Mouse (Mus musculus): Measurements from ENCODE around the gene Banp. TPM values are rescaled to one million over a fixed set of nuclear protein-coding genes. Genes with fewer than 3 reads are reported as not detected.

Gene Banp
- total and polyA plus RNA-seq, 2 experiments from 2014 or later, result 10.6 to 27.9 TPM

GRCm38 (mm10) chr8:121987892-121988291 lies 38.3 kb downstream of the Banp start:
- ATAC-seq (ENCODE audit: insufficient read depth, low read depth), result no peak
- no peak overlapping the region for H3K9ac ChIP-seq (replicated peaks; ENCODE audit: low read depth, low read length)
- no peak overlapping the region for H3K27ac ChIP-seq (ENCODE audit: low read depth)
- TF ChIP-seq CTCF (IDR thresholded peaks at IDR 0.05; ENCODE audit: low read depth) (no peak), EP300 (IDR thresholded peaks at IDR 0.05; ENCODE audit: low read depth) (no peak)
- 90% methylated on average over 5 of the region's 5 CpGs for WGBS
- H3K27me3 ChIP-seq (ENCODE audit: control insufficient read depth, insufficient read depth, low read length), result no peaks in the 10 kb centered on the region
- no peak for DNase-seq (ENCODE audit: low spot score)
- no peaks in the 10 kb centered on the region for H3K4me1 ChIP-seq (ENCODE audit: control insufficient read depth, insufficient read depth)
- no peaks in the 10 kb centered on the region for H3K9me3 ChIP-seq (replicated peaks; ENCODE audit: control insufficient read depth, low read length)
- peaks cover 64% of the 10 kb centered on the region for H3K36me3 ChIP-seq (replicated peaks; ENCODE audit: control insufficient read depth, insufficient read depth, low read length)
- no peak overlapping the region for H3K4me3 ChIP-seq (ENCODE audit: low read depth, low read length)
- H3K4me2 ChIP-seq (ENCODE audit: low read depth, low read length), result no peak overlapping the region

- H3K27me3 ChIP-seq (ENCODE audit: control insufficient read depth, insufficient read depth, low read length), result no peaks in the 10 kb centered on the region
- no peak overlapping the region for H3K27ac ChIP-seq (ENCODE audit: low read depth)
- H3K9ac ChIP-seq (replicated peaks; ENCODE audit: low read depth, low read length), result no peak overlapping the region
- H3K4me1 ChIP-seq (ENCODE audit: control insufficient read depth, insufficient read depth), result no peaks in the 10 kb centered on the region
- TF ChIP-seq CTCF (IDR thresholded peaks at IDR 0.05; ENCODE audit: low read depth) (no peak), EP300 (IDR thresholded peaks at IDR 0.05; ENCODE audit: low read depth) (no peak)
- H3K9me3 ChIP-seq (replicated peaks; ENCODE audit: control insufficient read depth, low read length), result no peaks in the 10 kb centered on the region
- ATAC-seq (ENCODE audit: insufficient read depth, low read depth) (no peak), DNase-seq (ENCODE audit: low spot score) (no peak)
- no peak overlapping the region for H3K4me2 ChIP-seq (ENCODE audit: low read depth, low read length)
- H3K36me3 ChIP-seq (replicated peaks; ENCODE audit: control insufficient read depth, insufficient read depth, low read length), result peaks cover 55% of the 10 kb centered on the region
- H3K4me3 ChIP-seq (ENCODE audit: low read depth, low read length), result no peak overlapping the region
- WGBS, result 75% methylated on average over 9 of the region's 9 CpGs
Measured at GRCm38 (mm10) chr8:121990506-121991255, 41.1 kb downstream of the Banp start.

GRCm38 (mm10) chr8:121991611-121992010 lies 42.1 kb downstream of the Banp start:
- 76% methylated on average over 7 of the region's 7 CpGs for WGBS
- no peak overlapping the region for H3K4me2 ChIP-seq (ENCODE audit: low read depth, low read length)
- ATAC-seq (ENCODE audit: insufficient read depth, low read depth) (no peak), DNase-seq (ENCODE audit: low spot score) (no peak)
- H3K27ac ChIP-seq (ENCODE audit: low read depth), result no peak overlapping the region
- H3K4me3 ChIP-seq (ENCODE audit: low read depth, low read length), result no peak overlapping the region
- no peak for TF ChIP-seq CTCF (IDR thresholded peaks at IDR 0.05; ENCODE audit: low read depth)
- TF ChIP-seq EP300 (IDR thresholded peaks at IDR 0.05; ENCODE audit: low read depth), result no peak
- peaks cover 58% of the 10 kb centered on the region for H3K36me3 ChIP-seq (replicated peaks; ENCODE audit: control insufficient read depth, insufficient read depth, low read length)
- H3K27me3 ChIP-seq (ENCODE audit: control insufficient read depth, insufficient read depth, low read length), result no peaks in the 10 kb centered on the region
- no peaks in the 10 kb centered on the region for H3K9me3 ChIP-seq (replicated peaks; ENCODE audit: control insufficient read depth, low read length)
- H3K4me1 ChIP-seq (ENCODE audit: control insufficient read depth, insufficient read depth), result no peaks in the 10 kb centered on the region
- H3K9ac ChIP-seq (replicated peaks; ENCODE audit: low read depth, low read length), result no peak overlapping the region

- no peak for TF ChIP-seq CTCF (IDR thresholded peaks at IDR 0.05; ENCODE audit: low read depth)
- no peak for TF ChIP-seq EP300 (IDR thresholded peaks at IDR 0.05; ENCODE audit: low read depth)
- Histone ChIP-seq H3K27me3 (ENCODE audit: control insufficient read depth, insufficient read depth, low read length) (no peaks in the 10 kb centered on the region), H3K36me3 (replicated peaks; ENCODE audit: control insufficient read depth, insufficient read depth, low read length) (peaks cover 68% of the 10 kb centered on the region), H3K9ac (replicated peaks; ENCODE audit: low read depth, low read length) (no peak overlapping the region), H3K4me2 (ENCODE audit: low read depth, low read length) (no peak overlapping the region), H3K4me3 (ENCODE audit: low read depth, low read length) (no peak overlapping the region), H3K4me1 (ENCODE audit: control insufficient read depth, insufficient read depth) (no peaks in the 10 kb centered on the region), H3K27ac (ENCODE audit: low read depth) (no peak overlapping the region), H3K9me3 (replicated peaks; ENCODE audit: control insufficient read depth, low read length) (no peaks in the 10 kb centered on the region)
- no peak for DNase-seq (ENCODE audit: low spot score)
- WGBS, result 78% methylated on average over 4 of the region's 4 CpGs
- ATAC-seq (ENCODE audit: insufficient read depth, low read depth), result no peak
Measured at GRCm38 (mm10) chr8:121992911-121993310, 43.4 kb downstream of the Banp start.

GRCm38 (mm10) chr8:121995112-121995511 lies 45.6 kb downstream of the Banp start:
- no peak for TF ChIP-seq CTCF (IDR thresholded peaks at IDR 0.05; ENCODE audit: low read depth)
- no peak for TF ChIP-seq EP300 (IDR thresholded peaks at IDR 0.05; ENCODE audit: low read depth)
- no peak for DNase-seq (ENCODE audit: low spot score)
- H3K27me3 ChIP-seq (ENCODE audit: control insufficient read depth, insufficient read depth, low read length), result no peaks in the 10 kb centered on the region
- no peak overlapping the region for H3K9ac ChIP-seq (replicated peaks; ENCODE audit: low read depth, low read length)
- peaks cover 65% of the 10 kb centered on the region for H3K36me3 ChIP-seq (replicated peaks; ENCODE audit: control insufficient read depth, insufficient read depth, low read length)
- no peak overlapping the region for H3K4me3 ChIP-seq (ENCODE audit: low read depth, low read length)
- no peaks in the 10 kb centered on the region for H3K4me1 ChIP-seq (ENCODE audit: control insufficient read depth, insufficient read depth)
- H3K9me3 ChIP-seq (replicated peaks; ENCODE audit: control insufficient read depth, low read length), result no peaks in the 10 kb centered on the region
- 53% methylated on average over 4 of the region's 4 CpGs for WGBS
- no peak overlapping the region for H3K27ac ChIP-seq (ENCODE audit: low read depth)
- no peak overlapping the region for H3K4me2 ChIP-seq (ENCODE audit: low read depth, low read length)
- no peak for ATAC-seq (ENCODE audit: insufficient read depth, low read depth)

- Histone ChIP-seq H3K4me2 (ENCODE audit: low read depth, low read length) (no peak overlapping the region), H3K9ac (replicated peaks; ENCODE audit: low read depth, low read length) (no peak overlapping the region), H3K36me3 (replicated peaks; ENCODE audit: control insufficient read depth, insufficient read depth, low read length) (peaks cover 62% of the 10 kb centered on the region), H3K4me1 (ENCODE audit: control insufficient read depth, insufficient read depth) (no peaks in the 10 kb centered on the region), H3K4me3 (ENCODE audit: low read depth, low read length) (no peak overlapping the region), H3K27ac (ENCODE audit: low read depth) (no peak overlapping the region), H3K27me3 (ENCODE audit: control insufficient read depth, insufficient read depth, low read length) (no peaks in the 10 kb centered on the region), H3K9me3 (replicated peaks; ENCODE audit: control insufficient read depth, low read length) (no peaks in the 10 kb centered on the region)
- 88% methylated on average over 3 of the region's 3 CpGs for WGBS
- DNase-seq (ENCODE audit: low spot score) (no peak), ATAC-seq (ENCODE audit: insufficient read depth, low read depth) (no peak)
- no peak for TF ChIP-seq CTCF (IDR thresholded peaks at IDR 0.05; ENCODE audit: low read depth)
- no peak for TF ChIP-seq EP300 (IDR thresholded peaks at IDR 0.05; ENCODE audit: low read depth)
Measured at GRCm38 (mm10) chr8:121995895-121996294, 46.3 kb downstream of the Banp start.

Measured in heart, postnatal 0 days (tissue).